Mouse (Mus musculus) stomach, embryonic 16.5 days (tissue): ENCODE measurements around the gene Ctf2. TPM values are rescaled to one million over a fixed set of nuclear protein-coding genes. Genes with fewer than 3 reads are reported as not detected.
"Not testable (repeated sequence)": the region's sequence is repeated elsewhere in the genome, so short reads cannot be mapped to it uniquely, and the experiment has no call there.

Experiments
- ATAC-seq: fragments of 200-750 bp; cut with Nextera tagmentation; 2 replicates; pipeline ENCODE4 v1.8.0; 2017; ENCODE audit warnings: moderate number of reproducible peaks, moderate TSS enrichment; ENCODE audit not compliant: insufficient read depth, low FRiP score
- H3K27ac ChIP-seq: fragments of 300-500 bp; sonication (generic); 2 replicates; pipeline ENCODE4 v1.5.1; 2014; ENCODE audit warnings: low read length
- H3K27me3 ChIP-seq: fragments of 300-500 bp; sonication (generic); 2 replicates; pipeline ENCODE4 v1.6.1; 2014; ENCODE audit warnings: low read length, control low read depth, mixed read lengths; ENCODE audit not compliant: control insufficient read depth, insufficient read depth
- H3K36me3 ChIP-seq: fragments of 300-500 bp; sonication (generic); 2 replicates; pipeline ENCODE4 v1.6.1; 2014; ENCODE audit warnings: low read length; ENCODE audit not compliant: control insufficient read depth, insufficient read depth
- H3K4me1 ChIP-seq: fragments of 300-500 bp; sonication (generic); 2 replicates; pipeline ENCODE4 v1.6.1; 2014; ENCODE audit warnings: low read length, control low read depth, mixed read lengths; ENCODE audit not compliant: control insufficient read depth, insufficient read depth
- H3K4me2 ChIP-seq: fragments of 300-500 bp; sonication (generic); 2 replicates; pipeline ENCODE4 v1.6.1; 2014; ENCODE audit warnings: low read depth, low read length, mixed read lengths
- H3K4me3 ChIP-seq: fragments of 300-500 bp; sonication (generic); replicated peaks from 2 replicates; pipeline ENCODE4 v1.5.1; 2014; ENCODE audit warnings: mild to moderate bottlenecking, low read length
- H3K9ac ChIP-seq: fragments of 300-500 bp; sonication (generic); 2 replicates; pipeline ENCODE4 v1.6.1; 2014; ENCODE audit warnings: low read length
- H3K9me3 ChIP-seq: fragments of 300-500 bp; sonication (generic); replicated peaks from 2 replicates; pipeline ENCODE4 v1.6.1; 2016; ENCODE audit warnings: low read length, control low read depth; ENCODE audit not compliant: control insufficient read depth
- WGBS: fragments of 180-500 bp; shearing (Covaris S2); extraction: QIAGEN DNeasy Blood & Tissue Kit; methylation state at CpG from one replicate; pipeline ENCODE4 v1.1.7; 2014; 5-methylcytosine and 5-hydroxymethylcytosine counted together
- polyA plus RNA-seq: library from polyadenylated mRNA; unstranded; fragments of >200 nt; fragmentation: Nextera tagmentation; extraction: Ambion mirVana; gene quantifications from 2 replicates; pipeline ENCODE4 v1.2.1, GENCODE M21; 2015

The Ctf2 gene
- polyA plus RNA-seq, result 0.21 and 0.22 TPM in 2 replicates

DNA sequence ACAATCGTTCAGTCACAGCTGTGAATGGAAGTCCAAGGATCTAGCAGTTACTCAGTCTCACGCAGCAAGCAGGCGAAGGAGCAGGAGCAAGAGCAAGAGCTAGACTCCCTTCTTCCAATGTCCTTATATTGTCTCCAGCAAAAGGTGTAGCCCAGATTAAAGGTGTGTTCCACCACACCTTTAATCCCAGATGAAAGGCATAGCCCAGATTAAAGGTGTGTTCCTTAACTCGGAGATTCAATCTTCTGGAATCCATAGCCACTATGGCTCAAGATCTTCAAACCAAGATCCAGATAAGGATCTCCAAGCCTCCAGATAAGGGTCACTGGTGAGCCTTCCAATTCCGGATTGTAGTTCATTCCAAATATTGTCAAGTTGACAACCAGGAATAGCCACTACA, at the start of gene Ctf2:
Gene Ctf2, minus strand, starts transcription at position 101 of the 400 bp plus-strand sequence.
- not testable (repeated sequence) for H3K4me3 ChIP-seq, H3K36me3 ChIP-seq, H3K9ac ChIP-seq, H3K9me3 ChIP-seq, H3K4me2 ChIP-seq, H3K27me3 ChIP-seq, ATAC-seq, H3K4me1 ChIP-seq, H3K27ac ChIP-seq
- WGBS, result no CpG with 5 or more reads among the region's 5 CpGs

DNA sequence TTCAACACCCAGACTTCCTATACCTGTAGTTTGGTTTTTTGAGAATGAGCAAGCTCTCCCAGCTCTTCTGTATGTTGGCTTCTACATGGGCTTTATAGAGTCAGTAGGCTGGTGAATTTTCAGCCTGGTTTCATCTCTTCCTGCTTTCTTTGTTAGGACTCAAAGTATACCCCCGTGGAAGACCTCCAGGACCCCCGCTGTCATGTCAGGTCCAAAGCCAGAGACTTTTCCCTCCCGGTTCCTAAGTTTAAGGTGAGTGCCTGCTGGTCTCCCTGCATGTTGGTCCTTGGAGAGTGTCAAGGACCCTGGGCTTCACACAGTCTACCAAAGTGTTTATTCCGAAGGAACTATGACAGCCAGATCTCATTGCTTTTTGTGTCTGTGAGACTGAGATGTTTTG, 46.4 kb upstream of the Ctf2 start:
- 77% methylated on average over 4 of the region's 4 CpGs for WGBS
- Histone ChIP-seq H3K9me3 (no peaks in the 10 kb centered on the region), H3K4me1 (peaks cover 12% of the 10 kb centered on the region), H3K27me3 (no peaks in the 10 kb centered on the region), H3K36me3 (peaks cover 5% of the 10 kb centered on the region; the same call in 1 of the 2 replicates), H3K4me3 (peak overlapping the region; percentile 86), H3K9ac (peak overlapping the region; percentile 92), H3K27ac (peak overlapping the region; percentile 100), H3K4me2 (peak overlapping the region; percentile 92)
- ATAC-seq, result no peak

DNA sequence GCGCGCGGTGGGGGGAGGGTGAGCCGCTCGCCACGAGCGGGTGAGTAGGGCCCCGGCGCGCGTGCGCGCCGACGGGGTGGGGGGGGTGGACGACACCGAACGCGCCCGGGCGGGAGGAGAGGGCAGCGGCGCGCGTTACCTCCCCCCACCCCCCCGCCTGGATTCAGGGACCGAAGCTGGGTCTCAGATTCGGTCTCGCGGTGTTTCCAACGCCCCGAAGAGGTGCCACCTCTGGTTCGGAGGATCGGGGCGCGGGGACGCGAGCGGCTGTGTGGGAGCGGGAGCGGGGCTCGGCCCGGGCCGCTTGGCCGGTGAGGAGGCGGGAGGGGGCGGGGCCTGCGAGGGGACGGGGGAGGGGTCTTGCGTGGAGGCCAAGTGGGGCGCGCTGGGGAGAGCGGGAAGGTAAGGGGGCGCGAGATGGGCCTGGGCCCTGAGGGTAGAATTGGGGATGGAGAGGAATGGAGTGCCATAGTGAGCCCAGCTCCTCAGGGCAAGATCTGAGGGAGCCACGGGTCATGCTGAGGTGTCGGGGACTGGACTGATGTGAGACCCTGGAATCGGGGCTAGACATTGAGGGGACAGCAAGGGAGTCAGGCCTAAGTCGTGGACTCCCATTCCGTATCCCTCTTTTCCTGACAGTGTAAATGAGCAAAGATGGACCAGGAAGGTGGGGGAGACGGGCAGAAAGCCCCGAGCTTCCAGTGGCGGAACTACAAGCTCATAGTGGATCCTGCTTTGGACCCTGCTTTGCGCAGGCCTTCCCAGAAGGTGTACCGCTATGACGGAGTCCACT, 45.7 kb upstream of the Ctf2 start:
- Histone ChIP-seq H3K9ac (peak overlapping the region; percentile 92), H3K27me3 (no peaks in the 10 kb centered on the region), H3K36me3 (peaks cover 3% of the 10 kb centered on the region; the same call in 1 of the 2 replicates), H3K9me3 (no peaks in the 10 kb centered on the region), H3K27ac (peak overlapping the region; percentile 100), H3K4me2 (peak overlapping the region; percentile 92), H3K4me1 (peaks cover 12% of the 10 kb centered on the region), H3K4me3 (peak overlapping the region; percentile 86)
- 2% methylated on average over 65 of the region's 66 CpGs for WGBS
- peak; percentile 66 for ATAC-seq

DNA sequence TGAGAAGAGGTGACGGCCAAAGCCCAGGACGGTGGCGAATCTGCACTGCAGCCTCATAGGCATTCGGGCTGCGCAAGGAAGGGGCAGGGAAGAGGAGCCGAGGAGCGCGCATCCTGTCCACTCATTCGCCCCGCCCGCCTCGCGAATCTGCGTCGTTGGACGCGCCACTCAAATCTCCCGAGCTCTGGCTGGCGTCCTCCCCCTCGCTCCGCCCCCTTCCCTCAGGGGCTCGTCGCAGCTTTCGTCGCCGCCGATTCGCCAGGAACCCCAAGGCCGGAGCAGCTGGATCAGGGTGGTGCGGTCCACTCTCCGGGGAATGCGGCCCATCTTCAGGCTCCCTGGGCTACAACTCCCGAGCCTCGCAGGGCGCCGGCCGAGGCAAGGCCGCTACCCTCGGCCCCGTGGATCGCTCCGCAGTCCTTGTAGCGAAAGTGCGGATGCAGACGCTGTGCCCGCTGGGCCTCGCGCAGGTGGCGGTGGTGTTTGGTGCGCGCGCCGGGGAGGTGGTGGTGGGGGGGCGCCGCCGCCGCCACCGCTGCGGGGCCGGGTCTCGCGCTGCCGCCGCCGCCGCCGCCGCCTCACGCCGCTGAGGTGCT, 45.0 kb upstream of the Ctf2 start:
- Histone ChIP-seq H3K27ac (peak overlapping the region; percentile 100), H3K4me1 (peaks cover 12% of the 10 kb centered on the region), H3K36me3 (no peaks in the 10 kb centered on the region), H3K9ac (peak overlapping the region; percentile 92), H3K4me3 (peak overlapping the region; percentile 86), H3K27me3 (no peaks in the 10 kb centered on the region), H3K9me3 (no peaks in the 10 kb centered on the region), H3K4me2 (peak overlapping the region; percentile 70)
- ATAC-seq, result peak; percentile 91
- under 1% methylated on average over 60 of the region's 70 CpGs for WGBS

DNA sequence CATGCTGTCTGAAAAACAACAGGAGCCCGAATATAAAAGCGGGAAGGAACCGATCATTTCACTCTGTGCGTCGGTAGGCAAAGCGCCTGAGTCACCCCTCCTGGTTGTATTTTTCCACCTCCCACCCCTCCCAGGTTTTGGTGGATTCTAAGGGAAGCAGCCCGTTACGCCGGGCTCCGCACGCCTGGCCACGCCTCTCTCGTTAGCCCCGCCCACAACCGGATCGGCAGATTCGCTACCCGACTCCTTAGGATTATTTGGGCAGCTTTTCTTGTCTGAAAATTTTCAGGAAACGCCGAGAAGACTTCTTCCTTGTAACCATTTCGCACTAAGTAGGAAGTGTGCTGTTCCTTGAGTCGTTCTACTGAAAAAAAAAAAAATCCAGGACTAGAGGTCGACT, 44.5 kb upstream of the Ctf2 start, which contains the start of gene Setd1a:
Gene Setd1a, plus strand, starts transcription at position 245 of the 400 bp plus-strand sequence.
- peak within 1 kb of the TSS; percentile 86 for H3K4me3 ChIP-seq
- peak within 1 kb of the TSS; percentile 92 for H3K4me2 ChIP-seq
- H3K27ac ChIP-seq, result peak within 1 kb of the TSS; percentile 100
- no peaks in the 10 kb centered on the region for H3K36me3 ChIP-seq
- 1% methylated on average over 23 of the region's 23 CpGs for WGBS
- peak; percentile 64 for ATAC-seq
- no peaks in the 10 kb centered on the region for H3K27me3 ChIP-seq
- H3K9me3 ChIP-seq, result no peaks in the 10 kb centered on the region
- H3K9ac ChIP-seq, result peak within 1 kb of the TSS; percentile 92
- peaks cover 12% of the 10 kb centered on the region for H3K4me1 ChIP-seq

DNA sequence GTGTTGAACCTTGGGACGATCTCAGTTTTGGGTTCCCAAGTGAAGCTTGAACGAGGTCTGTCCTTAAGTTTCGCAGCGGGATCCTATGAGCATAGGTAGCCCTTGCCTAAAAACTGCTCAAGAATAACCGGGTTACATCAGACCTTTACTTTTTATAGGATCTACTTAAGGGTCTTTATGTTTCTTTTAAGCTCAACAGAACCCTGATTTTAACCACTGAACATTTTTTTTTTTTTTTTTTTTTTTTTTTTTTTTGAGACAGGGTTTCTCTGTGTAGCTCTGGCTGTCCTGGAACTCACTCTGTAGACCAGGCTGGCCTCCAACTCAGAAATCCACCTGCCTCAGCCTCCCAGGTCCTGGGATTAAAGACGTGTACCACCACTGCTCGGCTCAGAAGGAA, 43.9 kb upstream of the Ctf2 start:
- Histone ChIP-seq H3K27ac (peak overlapping the region; percentile 100), H3K4me1 (peaks cover 18% of the 10 kb centered on the region), H3K9ac (peak overlapping the region; percentile 92), H3K4me2 (peak overlapping the region; percentile 70), H3K4me3 (peak overlapping the region; percentile 86)
- not testable (repeated sequence) for H3K9me3 ChIP-seq, ATAC-seq, H3K36me3 ChIP-seq, H3K27me3 ChIP-seq
- WGBS, result 74% methylated on average over 7 of the region's 7 CpGs

DNA sequence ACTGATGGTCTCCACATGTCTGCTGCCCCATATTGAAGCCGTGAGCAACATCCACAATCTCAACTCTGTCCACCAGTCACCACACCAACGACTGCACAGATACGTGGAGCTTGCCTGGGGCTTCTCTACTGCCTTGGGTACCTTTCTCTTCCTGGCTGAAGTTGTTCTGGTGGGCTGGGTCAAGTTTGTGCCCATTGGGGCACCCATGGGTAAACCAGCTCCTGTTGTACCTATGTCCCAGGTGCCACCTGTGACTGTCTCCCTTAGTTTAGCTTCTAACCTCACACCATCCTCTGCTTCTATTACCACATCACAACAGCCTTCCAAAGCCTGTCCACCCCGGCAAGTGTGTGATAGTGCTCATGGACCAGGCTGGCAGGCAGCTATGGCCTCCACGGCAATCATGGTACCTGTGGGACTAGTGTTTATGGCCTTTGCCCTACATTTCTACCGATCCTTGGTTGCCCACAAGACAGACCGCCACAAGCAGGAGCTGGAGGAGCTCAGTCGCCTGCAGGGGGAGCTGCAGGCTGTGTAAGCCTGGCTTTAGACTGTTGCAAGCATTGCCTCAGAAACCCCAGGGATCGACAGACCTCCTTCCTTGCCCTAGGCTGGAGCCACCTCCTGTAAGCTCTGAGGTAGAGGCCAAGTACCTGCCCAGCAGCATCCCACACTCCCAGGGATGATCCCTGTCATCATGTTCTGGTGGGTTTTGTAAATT, 41.9 kb upstream of the Ctf2 start:
- H3K9me3 ChIP-seq, result no peaks in the 10 kb centered on the region
- peaks cover 23% of the 10 kb centered on the region for H3K4me1 ChIP-seq
- no peaks in the 10 kb centered on the region for H3K36me3 ChIP-seq
- no peaks in the 10 kb centered on the region for H3K27me3 ChIP-seq
- 36% methylated on average over 9 of the region's 9 CpGs for WGBS
- H3K4me2 ChIP-seq, result no peak overlapping the region
- H3K4me3 ChIP-seq, result no peak overlapping the region
- H3K9ac ChIP-seq, result no peak overlapping the region
- H3K27ac ChIP-seq, result no peak overlapping the region
- no peak for ATAC-seq

DNA sequence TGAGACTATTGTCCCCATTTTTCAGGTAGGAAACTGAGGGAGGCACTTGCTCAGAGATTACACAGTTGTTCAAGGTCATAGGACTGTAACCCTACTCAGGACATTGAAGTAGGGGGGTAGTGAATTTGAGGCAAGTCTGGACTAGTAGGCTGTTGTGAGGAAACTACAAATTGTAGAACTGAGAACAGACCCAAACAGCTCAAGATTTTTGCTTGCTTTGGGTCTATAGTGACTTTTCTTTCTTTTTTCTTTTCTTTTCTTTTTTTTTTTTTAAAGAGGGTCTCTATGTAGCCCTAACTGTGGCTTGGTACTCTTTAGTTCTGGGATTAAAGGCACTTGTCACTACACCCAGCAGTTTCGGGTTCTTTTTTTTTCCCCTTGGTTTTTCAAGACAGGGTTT, 40.6 kb upstream of the Ctf2 start:
- H3K4me1 ChIP-seq, result peaks cover 14% of the 10 kb centered on the region
- H3K9ac ChIP-seq, result no peak overlapping the region
- ATAC-seq, result no peak
- 89% methylated on average over 1 of the region's 1 CpGs for WGBS
- H3K27me3 ChIP-seq, result no peaks in the 10 kb centered on the region
- H3K27ac ChIP-seq, result peak overlapping the region; percentile 41; the same call in 1 of the 2 replicates
- H3K4me3 ChIP-seq, result no peak overlapping the region
- no peaks in the 10 kb centered on the region for H3K9me3 ChIP-seq
- no peaks in the 10 kb centered on the region for H3K36me3 ChIP-seq
- H3K4me2 ChIP-seq, result no peak overlapping the region

DNA sequence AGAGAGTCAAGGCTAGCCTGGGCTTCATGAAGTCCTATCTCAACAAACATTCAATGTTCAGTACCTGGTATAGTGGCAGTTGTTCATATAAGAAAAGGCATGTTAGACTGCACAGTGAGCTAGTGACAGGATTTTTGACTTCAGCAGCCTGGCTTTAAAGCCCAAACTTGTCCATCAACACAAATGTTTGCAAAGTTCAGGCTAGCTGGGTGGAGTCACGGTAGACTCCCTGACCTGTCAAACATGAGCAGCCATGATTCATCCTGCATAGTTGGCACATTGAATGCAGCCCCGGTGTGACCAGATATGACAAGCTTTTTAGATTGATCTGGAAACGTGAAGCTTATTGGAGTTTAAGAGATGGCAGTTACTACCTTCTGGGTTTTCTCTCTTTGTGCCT, 40.1 kb upstream of the Ctf2 start:
- H3K36me3 ChIP-seq, result no peaks in the 10 kb centered on the region
- no peak overlapping the region for H3K4me3 ChIP-seq
- no peaks in the 10 kb centered on the region for H3K9me3 ChIP-seq
- no peak overlapping the region for H3K4me2 ChIP-seq
- H3K27ac ChIP-seq, result peak overlapping the region; percentile 41; the same call in 1 of the 2 replicates
- peaks cover 14% of the 10 kb centered on the region for H3K4me1 ChIP-seq
- no peak for ATAC-seq
- 46% methylated on average over 3 of the region's 3 CpGs for WGBS
- no peaks in the 10 kb centered on the region for H3K27me3 ChIP-seq
- H3K9ac ChIP-seq, result no peak overlapping the region
